Mouse (Mus musculus): ENCODE measurements around the gene Prss8.

DNA sequence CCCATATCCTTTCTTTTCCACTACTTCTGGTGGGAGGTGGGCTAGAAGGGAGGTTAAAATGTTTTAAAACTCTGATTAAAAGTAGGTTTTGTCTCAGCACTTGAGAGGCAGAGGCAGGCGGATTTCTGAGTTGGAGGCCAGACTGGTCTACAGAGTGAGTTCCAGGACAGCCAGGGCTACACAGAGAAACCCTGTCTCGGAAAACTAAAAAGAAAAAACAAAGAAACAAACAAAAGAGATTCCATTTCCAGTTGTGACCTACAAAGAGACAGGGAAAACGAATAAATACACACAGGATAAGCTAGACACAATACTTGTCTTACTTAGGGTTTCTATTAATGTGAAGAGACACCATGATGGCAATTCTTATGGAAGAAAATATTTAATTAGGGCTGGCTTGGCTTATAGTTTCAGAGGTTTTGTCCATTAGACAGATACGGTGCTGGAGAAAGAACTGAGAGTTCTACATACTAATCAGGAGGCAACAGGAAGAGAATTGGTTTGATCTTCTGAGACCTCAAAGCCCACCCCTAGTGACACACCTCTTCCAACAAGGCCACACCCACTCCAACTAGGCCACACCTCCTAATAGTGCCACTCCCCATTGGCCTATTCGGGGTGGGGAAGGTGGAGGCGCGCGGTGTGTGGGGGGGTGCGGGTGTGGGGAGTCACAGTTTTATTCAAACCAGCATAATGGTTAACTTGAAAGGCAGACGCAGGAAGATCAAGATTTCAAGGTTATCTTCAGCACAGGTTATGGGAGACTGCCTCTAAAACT is 31.5 kb downstream of the Prss8 start:
- TF ChIP-seq GATA1 (IDR thresholded peaks at IDR 0.05; ENCODE audit: low read length) (no peak), TAL1 (IDR thresholded peaks at IDR 0.05; ENCODE audit: low read length) (no peak)
